Mouse (Mus musculus) effector memory CD4-positive, alpha-beta T cell, adult 5 months (primary cell): ENCODE data around the gene Gm29110. TPM values are rescaled to one million over a fixed set of nuclear protein-coding genes. Genes with fewer than 3 reads are reported as not detected.

ENCODE experiments used
- polyA plus RNA-seq: library from polyadenylated mRNA; unstranded; fragments of 100-300 nt; shearing (Covaris generic); gene quantifications from one replicate; pipeline ENCODE4 v1.2.1, GENCODE M21; 2017

The Gm29110 gene
- not detected for polyA plus RNA-seq

DNA sequence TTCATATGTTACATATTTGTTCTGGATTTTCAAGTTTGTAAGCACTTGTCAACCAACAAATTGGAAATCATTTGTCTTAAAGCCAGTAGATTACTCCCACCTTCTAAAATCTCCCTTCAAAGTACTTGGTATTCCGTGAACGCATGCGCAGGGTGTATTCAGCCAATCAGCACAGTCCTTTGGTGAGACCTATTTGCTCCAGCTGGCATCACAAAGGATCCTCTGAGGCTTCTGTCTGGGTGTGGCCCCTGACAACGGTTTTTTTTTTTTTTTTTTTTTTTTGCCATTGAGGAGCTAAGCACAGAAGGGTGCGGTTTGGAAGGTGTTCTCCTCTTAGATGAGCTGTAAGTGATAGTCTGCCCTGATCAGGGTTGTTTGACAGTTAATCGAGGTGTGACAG is at the start of gene Gm29110:
Gene Gm29110, plus strand, starts transcription at position 301 of the 400 bp plus-strand sequence.

Other genes with a start within 250 kb of the Gm29110 start
- not detected for gene Gm21913, start 153.4 kb downstream of the Gm29110 start, polyA plus RNA-seq